Mouse (Mus musculus): ENCODE measurements around the gene Med13. TPM values are rescaled to one million over a fixed set of nuclear protein-coding genes. Genes with fewer than 3 reads are reported as not detected.

Gene Med13
- 10 to 100 TPM; 47.9 to 66.6 (median 55.8) TPM for total RNA-seq (2022)

DNA sequence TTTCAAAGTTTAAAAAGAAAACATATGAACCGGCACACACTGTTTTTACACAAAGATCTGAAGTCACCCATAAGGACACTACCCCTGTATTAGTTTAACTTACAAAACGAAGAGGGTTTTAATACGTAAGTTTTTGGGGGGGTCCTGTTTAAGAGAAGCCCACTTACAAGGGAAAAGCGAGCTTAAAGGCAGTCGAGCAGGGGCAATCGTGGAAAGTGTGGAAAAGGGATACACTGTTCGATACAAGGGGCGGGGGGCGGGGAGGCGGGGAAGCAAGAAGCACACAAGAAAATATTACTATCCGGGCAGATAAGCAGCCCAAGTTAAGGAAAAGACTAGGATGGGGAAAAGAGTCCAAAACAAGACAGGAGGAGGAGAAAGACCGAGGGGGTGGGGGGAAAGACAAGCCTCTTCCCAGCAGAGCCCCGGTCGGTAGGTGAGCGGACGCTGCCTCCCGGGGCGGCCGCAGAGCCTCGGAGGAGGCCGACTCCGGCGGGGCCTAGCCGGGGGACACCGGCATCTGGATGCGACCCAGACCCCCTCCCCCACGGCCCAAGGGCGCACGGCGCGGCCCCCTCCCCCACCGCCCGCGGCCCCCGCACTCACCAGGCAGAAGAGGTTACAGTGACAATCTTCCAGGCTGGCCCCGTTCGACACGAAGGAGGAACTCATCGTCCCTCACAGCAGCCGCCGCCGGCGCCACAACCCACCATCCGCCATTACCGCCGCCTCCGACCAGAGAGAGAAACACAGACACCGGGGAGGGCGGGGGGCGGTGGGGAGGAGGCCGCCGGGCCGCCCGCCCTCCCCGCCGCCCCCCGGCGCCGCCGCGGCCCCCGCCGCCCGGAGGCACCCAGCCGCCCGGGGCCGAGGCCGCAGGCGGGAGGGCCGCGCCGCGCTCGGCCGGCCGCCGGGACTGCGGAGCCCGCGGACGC lies at the start of gene Med13:
Gene Med13 (minus strand): TSS at position 749 of the 935 bp plus-strand sequence.
- peak; percentile 12 to 13 for DNase-seq (ENCODE audit: low spot score in 2 of 2)

- no peak for DNase-seq (ENCODE audit: low spot score in 2 of 2)
These were observed 47.2 kb upstream of the Med13 start for GRCm38 (mm10) chr11:86404590-86404989.

GRCm38 (mm10) chr11:86403845-86404244 lies 46.4 kb upstream of the Med13 start:
- DNase-seq (ENCODE audit: low spot score in 2 of 2), result no peak

DNA sequence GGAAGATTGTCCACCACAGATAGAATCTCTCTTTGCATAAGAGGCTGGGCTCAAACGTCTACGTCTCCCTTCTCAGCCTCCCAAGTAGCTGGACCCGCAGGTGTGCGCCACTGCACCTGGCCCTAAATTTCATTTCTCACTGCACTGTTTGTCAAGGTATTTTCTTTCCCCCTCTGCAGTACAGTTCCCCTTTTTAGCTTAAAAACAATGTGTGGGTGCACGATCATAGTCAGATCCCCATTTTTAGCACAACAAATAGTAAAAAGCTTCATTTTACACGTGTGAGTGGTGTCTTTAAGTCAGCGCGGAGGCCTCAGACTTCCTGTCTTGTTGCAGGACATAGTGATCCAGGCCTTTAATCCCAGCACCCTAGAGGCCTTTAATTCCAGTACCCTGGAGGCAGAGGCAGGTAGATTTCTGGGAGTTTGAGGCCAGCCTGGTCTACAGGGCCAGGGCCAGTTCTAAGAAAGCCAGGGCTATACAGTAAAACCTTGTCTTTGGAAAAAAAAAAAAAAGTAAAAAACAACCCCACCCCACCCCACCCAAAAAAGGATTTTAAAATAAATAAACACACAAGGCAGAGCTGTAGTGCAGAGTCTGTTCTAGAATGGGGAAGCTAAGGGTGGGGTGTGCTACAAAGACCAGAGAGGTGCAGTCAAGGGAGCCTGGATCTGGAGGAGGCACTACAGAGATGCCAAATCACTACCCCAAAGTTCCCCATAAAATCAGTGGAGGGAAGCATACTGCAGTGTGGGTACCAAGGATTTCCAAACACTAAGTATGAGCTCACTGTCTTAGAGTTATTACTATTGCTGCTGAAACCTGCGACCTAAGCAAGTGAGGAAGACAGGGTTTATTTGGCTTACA lies 42.1 kb upstream of the Med13 start:
- no peak for DNase-seq (ENCODE audit: low spot score in 2 of 2)

- DNase-seq (ENCODE audit: low spot score in 2 of 2), result no peak
These were observed 39.7 kb upstream of the Med13 start for GRCm38 (mm10) chr11:86396950-86397594.

DNA sequence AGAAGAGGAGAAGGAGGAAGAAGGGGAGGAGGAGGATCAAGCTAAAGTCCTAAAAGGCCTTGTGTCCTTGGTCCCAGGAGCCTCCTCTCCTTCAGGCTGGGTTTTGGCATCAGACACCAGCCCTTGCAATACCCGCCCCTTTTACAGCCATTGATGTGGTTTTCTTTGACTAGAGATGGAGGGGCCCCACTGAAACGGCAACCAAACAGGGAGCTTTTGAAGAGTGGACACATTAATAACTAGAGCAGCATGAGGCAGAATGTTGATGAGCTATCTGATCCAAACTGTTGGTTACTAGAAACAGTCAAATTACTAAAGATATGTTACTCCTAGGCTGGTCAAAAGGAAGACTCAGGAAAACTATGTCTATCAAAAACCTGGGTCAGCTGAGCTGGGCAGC lies 39.1 kb upstream of the Med13 start:
- no peak for DNase-seq (ENCODE audit: low spot score in 2 of 2)

DNA sequence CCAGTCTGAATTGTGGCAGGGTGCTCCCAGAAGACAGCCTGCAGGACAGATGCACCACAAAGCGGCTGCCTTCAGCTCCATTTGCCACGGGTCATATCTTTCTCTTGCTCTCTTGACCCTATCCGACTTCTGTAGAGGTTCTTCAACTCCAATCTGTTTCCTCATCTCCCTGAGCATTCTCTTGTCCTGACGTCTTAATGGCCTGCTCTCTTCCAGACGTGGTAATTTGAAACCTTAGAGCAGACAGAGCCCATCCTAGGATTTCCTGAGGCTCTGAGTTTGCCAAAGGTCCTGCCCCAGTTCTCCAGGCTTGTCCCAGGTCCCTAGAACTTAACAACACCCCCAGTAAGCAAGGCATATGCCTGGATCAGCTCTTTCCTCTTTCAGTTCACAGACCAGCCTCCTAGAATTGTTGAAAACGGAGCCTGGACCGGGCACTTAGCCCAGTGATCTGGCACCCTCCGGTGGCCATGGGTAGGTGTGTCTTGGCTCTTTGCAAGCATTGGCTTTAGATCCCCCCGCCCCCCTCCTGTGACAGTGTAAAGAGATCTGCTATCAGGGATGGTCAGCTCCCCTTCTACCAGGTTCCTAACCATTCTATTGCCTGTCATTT lies 38.2 kb upstream of the Med13 start:
- DNase-seq (ENCODE audit: low spot score in 2 of 2), result no peak

DNA sequence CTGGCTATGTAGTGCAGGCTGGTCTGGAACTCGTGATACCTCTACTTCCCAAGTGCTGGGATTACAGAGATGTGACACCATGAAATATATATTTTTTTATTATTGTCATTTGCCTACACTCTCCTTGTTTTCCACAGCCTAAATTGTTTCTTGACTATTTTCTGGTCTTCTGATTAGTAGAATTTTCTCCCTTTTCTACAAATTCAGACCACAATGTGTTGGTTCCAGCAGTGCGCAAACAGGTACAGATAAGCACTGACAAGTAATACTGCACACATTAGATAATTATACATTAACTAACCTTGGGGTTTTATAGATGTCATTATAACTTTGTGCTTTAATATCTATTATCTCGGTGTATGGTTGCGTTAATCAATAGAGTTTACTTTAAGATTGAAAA lies 37.7 kb upstream of the Med13 start:
- no peak for DNase-seq (ENCODE audit: low spot score in 2 of 2)

- no peak for DNase-seq (ENCODE audit: low spot score in 2 of 2)
These were observed 34.3 kb upstream of the Med13 start for GRCm38 (mm10) chr11:86391687-86392086.

- DNase-seq (ENCODE audit: low spot score in 2 of 2), result no peak
These were observed 32.9 kb upstream of the Med13 start for GRCm38 (mm10) chr11:86390308-86390707.

- DNase-seq (ENCODE audit: low spot score in 2 of 2), result no peak
These were observed 32.1 kb upstream of the Med13 start for GRCm38 (mm10) chr11:86389506-86389905.

DNA sequence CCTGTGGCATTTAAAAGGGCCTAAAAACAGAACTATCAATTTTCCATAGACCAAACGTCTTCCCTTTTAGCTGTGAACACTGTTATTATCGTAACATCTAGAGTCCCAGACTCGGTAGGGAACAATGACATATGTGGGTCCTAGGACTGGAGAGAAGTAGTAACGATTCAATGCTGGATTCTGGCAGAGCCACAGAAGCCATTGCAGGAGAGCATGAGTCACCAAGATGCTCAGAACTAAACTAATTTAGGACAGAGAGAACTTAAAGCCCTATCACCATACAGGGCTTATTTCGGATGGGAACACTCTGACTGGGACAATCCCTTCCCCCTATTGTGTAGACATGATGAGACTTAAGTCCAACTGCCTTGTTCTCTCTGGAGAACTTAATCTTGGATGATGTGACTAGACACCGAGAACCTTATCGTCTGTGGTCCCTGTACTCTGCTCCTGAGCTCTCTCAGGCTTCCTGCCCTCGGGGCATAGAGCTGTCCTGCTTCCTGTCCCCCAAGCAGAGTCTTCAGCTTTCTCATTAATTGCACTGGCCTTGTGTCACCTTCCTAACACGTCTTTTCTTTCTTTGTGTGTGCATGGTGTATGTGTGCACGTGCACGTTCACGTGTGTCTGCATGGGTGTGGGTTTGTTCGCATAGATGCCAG lies 31.5 kb upstream of the Med13 start:
- DNase-seq (ENCODE audit: low spot score in 2 of 2), result no peak

DNA sequence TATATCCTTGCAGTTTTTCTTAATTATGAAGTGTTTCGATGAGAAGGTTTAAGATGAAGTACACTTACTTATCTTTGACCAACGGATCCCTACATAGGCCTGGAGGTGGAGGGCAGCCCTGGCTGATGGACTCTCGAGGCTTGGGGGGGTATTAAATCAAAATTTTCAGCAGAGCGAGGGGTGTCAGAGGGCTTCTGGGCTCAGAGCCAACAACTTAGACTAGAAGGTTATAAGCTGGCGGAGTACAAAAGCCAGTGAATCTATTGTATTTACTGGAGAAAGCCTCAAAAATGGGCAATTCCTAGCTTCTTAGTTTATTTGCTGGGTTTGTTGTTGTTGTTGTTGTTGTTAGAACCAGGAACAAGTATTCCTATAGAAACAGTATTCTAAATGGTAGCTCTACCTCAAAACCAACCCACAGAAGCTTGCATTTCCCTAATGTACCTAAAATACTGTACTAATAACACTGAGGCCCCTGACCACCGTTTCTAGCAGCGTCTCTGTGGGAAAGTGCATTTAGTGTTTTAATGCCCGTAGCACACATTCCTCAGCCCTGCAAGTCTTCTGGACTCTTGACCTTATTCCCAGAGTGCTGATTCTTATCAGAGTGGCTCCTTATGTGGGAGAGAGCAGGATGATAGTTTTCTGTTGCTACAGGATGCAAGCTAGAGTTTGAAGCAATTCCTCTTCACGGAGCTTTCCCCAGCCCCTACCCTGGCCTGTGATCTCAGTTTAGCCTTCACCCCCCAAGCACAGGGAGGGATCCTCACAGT lies 29.9 kb upstream of the Med13 start:
- no peak for DNase-seq (ENCODE audit: low spot score in 2 of 2)

- no peak for DNase-seq (ENCODE audit: low spot score in 2 of 2)
These were observed 29.2 kb upstream of the Med13 start for GRCm38 (mm10) chr11:86386576-86386975.

DNA sequence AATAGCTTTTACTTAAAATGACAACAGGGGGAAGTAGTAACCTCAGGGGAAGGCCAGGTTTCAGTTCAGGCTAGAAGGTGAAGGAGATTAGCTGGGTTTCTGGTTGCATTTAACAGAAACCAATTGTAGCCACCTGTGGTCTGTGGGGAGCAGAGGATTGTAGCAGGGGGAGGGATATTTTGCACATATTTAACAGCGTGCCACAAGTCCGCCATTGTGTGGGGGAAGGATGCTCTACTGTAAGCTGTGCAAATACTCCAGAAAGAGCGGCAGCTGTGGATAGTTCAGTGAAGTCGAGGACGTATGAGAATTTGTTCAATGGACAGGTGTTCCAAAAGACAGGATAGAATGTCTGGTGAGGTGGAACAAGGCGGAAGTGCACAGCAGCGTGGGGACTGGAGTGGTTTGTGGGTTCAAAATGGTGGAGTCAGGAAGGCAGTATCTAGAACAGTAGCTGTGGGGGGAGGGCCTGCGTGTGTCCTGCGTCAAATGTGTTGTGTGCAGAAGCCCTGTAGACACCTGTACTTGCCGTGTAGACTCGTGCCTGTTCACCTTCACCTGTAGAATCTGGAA lies 28.4 kb upstream of the Med13 start:
- no peak for DNase-seq (ENCODE audit: low spot score in 2 of 2)

DNA sequence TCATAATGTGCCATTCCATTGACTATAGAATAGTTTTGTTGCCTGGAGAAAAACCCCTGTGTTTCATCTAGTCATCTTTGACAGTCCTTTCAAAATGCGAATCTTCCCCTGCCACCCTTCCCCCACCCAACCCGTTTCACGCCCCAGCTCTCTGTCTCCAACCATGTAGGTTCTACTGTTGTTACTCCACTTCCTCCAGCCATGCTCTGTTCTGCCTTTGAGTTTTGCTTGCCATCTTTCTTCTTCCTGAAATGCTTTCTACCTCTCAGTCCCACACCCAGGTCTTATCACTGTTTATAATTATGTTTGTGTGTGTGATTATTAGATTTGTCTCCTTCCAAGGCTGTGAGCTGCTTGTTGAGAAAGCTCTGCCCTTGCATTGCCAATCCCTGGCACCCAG lies 26.7 kb upstream of the Med13 start:
- no peak for DNase-seq (ENCODE audit: low spot score in 2 of 2)

DNA sequence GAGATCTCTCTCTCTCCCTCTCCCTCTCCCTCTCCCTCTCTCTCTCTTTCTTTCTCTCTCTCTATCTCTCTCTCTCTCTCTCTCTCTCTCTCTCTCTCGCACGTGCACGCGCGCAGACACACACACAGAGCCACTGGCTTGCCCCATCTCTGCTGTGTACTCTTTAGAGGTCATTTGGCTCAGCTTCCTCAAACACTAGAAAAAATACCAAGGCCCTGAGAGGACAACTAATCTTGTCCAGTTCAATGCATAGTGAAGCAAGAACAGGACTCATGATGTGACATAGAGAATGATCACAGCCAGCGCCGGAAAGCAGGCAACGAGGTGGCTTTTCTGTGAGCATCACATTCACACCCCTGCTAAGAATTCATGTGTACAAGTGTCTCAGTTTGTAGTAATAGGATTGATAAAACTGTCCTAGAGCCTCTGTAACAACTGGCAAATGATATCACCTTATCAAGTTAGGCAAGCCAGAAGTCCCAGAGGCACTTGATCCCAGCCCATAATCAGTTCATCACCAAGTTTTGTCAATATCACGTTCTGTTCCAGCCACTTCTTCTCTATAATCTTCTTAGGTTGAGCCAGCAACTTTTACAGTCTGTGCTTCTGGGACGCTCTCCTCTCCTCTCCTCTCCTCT lies 25.2 kb upstream of the Med13 start:
- DNase-seq (ENCODE audit: low spot score in 2 of 2), result no peak

- no peak for DNase-seq (ENCODE audit: low spot score in 2 of 2)
These were observed 24.2 kb upstream of the Med13 start for GRCm38 (mm10) chr11:86381478-86382091.
